Mouse (Mus musculus) heart, adult 11 months (tissue): Measurements from ENCODE around the gene Runx2.
A peak's percentile ranks its signal among the peaks of the same experiment; 100 is the strongest.

Experiments used
- DNase-seq: peaks from one replicate; pipeline ENCODE4 v3.0.0; 2022

Runx2 gene

GRCm38 (mm10) chr17:44584781-44585180, 229.8 kb downstream of the Runx2 start:
- DNase-seq = peak; percentile 71

DNA sequence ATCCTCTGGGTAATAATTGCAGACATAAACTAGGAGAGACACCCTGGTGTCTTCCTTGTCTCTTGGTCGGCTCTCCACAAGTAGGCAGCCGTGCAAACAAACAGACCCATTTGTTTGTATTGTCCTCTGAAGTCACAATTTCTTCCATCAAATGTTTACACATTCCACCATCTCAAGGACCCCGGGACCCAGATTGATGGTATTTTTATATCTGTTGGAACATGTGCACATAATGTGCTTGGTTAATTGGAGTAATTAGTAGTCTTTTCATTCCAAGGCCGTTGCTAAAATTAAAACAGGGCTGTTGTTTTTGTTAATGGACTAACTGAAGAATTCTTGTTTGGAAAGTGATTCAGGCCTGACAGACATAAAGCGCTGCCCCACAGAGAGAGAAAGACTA, 236.8 kb downstream of the Runx2 start:
- peak; percentile 35 for DNase-seq

DNA sequence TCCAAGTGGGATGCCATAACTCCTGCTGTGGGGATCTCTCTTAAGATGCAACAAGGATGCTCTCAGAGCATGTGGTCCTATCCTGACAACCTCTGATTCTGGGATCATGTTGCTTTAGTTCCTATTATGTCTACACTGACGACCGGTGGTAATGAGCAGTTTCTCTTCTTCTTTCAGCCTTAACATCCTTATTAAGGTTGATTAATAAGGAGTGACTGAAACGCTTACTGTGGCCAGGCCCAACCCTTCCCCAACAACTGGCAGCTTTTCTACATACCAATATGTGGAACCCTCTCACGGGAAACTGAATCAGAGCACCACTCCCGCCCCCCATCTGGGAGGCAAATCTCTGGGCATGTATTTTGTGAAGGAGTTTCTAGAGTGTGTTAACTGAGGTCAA, 243.7 kb downstream of the Runx2 start:
- DNase-seq = no peak

DNA sequence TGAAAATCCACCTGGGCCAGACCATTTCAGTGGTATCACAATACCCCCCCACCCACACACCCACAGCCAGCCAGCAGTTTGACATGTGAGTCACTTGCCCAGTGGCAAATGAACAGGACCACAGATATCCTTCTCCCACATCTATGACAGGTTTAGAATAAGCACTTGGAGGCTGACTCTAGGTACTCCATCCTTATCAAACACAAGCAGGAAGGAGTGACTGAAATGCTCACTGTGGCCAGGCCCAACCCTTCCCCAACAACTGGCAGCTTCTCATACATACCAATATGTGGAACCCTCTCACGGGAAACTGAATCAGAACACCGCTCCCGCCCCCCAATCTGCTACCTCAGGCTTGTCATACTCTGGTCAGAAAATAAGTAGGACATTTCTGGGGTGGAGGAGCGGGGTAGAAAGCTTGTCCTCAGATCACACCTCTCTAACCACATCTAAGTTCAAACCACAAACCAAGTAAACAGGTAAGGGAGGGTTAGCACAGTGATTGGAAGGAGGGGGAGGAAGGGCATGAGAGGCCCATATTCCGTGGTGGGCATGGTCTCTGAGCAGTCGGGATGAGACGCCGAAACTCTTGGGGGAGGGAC, 245.5 kb downstream of the Runx2 start:
- DNase-seq = no peak

DNA sequence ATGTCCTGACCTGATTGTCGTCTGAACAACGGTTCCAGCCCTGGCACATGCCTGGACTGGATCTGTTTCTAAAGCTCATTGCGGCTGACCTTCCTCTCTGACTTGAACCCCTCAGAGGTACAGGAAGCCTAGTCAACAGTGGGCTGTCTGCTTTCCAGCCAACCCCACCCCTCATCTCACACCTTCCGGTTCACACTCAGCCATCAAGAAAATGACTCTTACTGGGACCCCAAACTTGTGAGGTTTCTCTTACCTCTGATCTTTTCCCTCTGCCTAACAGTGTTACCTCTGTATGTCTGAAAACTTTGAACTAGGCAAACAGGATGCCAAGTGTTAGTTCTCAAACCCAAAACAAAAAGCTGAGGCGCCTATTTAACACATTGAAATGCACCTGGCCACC, 247.6 kb downstream of the Runx2 start:
- no peak for DNase-seq

DNA sequence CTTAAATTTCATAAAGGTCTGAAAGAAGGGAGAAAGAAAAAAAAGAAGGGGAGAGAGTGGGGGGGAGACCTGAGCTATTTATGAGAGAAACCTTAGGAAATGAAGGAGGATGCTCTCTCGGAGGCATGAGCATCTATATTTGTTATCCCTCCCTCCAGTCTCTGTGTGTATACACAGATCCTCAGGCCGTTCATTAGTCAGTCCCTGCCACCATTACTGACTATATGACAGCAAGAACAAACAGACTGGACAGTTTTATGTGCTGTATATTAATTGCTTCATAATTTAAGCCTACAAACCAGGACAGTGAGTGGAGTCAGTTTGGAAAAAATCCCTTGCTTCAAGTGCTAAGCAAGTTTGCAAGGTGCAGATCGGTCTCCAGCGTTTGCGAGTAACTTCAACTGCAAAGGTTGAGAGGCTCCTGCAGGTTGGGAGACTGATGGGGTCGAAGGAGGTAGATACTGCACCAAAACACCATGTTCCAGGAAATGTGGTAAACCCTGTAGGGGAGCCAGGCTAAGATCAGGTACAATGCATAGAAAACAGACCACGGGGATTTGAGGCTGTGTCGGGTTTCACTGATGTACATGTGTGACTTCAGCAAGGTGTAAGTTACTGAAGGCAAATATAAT, 248.6 kb downstream of the Runx2 start:
- peak; percentile 3 for DNase-seq

- peak; percentile 67 for DNase-seq
Observed at GRCm38 (mm10) chr17:44565311-44565831, 249.2 kb downstream of the Runx2 start.

- no peak for DNase-seq
Observed at GRCm38 (mm10) chr17:44564611-44565198, 249.9 kb downstream of the Runx2 start.

DNA sequence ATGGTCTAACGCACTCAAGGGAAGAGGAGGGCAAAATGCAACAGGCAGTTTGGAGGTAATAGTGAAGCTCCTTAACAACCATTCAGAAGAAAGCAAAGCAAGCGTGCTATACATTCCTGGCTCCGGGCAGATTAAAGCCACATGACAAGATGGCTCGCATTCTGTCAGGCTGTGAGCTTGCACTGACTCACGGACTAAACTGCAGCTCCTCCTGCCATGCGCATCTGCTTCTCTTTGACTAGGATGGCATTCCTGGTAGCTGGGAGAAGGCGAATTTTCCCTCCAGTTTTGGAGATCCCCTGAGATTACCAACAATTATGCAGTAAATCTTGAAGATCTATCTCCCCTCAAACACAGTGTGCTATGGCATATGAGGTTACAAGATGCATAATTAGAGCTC, 254.6 kb downstream of the Runx2 start:
- no peak for DNase-seq

- DNase-seq = no peak
Observed at GRCm38 (mm10) chr17:44557199-44558111, 257.1 kb downstream of the Runx2 start.

GRCm38 (mm10) chr17:44554941-44555340, 259.7 kb downstream of the Runx2 start:
- no peak for DNase-seq

DNA sequence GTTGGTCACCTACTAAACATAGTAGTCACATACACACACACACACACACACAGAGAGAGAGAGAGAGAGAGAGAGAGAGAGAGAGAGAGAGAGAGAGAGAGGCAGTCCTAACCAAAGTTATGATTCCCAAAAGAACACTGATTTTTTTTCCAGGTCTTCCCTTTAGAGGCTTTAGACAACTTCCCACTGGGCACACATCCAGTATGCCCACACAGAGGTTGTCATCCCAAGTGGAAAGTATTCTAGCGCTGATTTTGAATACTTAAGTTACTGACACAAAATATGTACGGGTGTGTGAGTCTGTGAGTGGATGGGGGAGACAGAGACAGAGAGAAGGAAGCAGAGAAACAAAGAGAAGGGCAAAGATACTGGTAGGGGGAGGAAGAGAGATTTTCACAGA, 265.0 kb downstream of the Runx2 start:
- no peak for DNase-seq

DNA sequence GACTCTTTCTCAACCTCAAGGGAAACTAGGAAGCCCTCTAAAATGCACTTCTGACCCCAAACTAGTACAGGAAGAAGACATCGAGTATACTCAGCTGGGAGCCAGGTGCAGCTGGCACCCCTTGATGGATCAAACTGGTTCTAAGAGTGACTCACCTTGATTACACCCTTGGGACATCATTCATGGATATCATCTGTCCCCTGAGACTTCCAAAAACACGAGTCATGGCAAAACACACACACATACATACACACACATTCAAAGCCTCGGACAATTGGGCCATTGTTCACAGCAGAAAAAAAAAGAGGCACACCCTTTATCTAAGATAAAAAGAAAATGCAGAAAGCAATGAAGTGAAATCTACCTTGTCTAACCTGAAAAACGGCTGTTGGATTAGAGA, 266.7 kb downstream of the Runx2 start:
- no peak for DNase-seq

- no peak for DNase-seq
Observed at GRCm38 (mm10) chr17:44546801-44547200, 267.8 kb downstream of the Runx2 start.

- DNase-seq = no peak
Observed at GRCm38 (mm10) chr17:44545141-44545813, 269.3 kb downstream of the Runx2 start.

- DNase-seq = no peak
Observed at GRCm38 (mm10) chr17:44542706-44543105, 271.9 kb downstream of the Runx2 start.

GRCm38 (mm10) chr17:44540699-44541098, 273.9 kb downstream of the Runx2 start:
- no peak for DNase-seq

DNA sequence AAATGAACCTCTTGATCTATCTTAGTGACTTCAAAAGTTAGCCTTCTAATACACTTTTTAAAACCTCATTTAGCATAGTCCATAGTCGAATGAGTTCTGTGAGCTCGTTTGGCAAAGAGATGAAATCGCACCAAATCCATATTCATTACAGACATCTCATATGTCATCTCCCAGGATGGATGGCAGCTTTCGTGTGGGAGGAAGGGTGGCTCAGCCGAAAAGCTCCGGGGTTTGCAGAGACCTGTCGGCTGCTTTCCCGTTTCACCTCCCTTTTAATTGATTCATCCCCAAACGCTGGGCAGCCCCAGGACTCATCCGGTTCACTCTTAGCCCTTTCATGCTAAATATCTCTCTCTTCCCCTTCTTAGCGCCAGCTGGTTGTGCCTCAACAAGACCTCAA, 275.7 kb downstream of the Runx2 start:
- DNase-seq = no peak

GRCm38 (mm10) chr17:44530000-44530399, 284.6 kb downstream of the Runx2 start:
- DNase-seq = no peak

DNA sequence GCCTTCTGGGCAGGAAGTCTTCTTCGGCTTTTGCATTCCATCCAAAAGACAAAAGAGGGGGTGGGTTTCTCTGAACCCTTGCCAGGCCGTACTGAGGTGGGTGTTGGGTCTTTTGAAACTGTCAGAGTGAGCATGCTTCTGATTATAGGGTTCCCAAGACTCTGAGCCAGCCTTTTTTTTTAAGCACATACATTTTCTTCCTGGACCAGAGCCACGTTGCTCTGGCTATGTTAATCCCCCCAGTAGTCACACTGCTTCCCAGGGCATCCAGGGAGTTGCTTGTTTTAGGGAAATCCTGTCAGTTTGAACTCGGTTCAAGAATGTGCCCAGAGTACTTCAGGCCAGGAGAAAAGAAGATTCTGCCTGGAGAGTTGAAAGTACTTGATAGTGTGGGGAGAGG, 286.0 kb downstream of the Runx2 start:
- no peak for DNase-seq

DNA sequence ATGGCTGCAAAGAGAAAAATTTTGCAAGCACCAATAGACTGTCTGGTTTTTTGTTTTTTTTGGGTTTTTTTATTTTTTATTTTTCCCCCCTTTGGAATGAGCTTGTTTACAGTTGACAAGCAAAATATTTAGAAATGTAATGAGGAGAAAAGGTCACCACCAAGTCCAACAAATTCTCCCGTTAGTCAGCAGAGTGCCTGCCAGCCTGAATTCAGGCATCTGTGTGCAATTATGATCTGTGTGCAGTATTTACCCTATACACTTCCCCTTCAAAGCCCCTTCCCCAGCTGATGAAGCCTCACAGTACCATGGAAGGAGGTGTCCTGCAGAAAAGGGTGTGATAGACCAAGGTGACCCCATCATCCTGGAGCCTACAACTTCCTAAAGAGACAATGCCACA, 290.5 kb downstream of the Runx2 start:
- DNase-seq = no peak

DNA sequence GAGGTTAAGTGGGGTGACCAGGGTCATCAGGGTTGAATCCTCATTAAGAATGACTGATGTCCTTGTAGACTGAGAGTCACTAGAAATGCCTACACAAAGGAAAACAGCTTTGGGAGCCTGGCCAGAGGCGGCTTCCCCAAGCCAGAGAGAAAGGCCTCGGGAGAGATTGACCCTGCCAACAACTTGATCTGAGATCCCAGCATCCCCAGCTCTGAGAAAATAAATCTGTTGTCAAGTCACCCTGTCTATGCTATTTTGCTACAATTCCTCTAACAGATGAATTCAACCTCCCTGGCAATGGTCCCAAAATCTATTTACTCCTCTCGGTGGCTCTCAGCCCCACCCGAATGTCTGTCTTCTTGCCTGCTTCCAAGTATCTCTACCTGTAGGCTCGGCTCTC, 291.7 kb downstream of the Runx2 start:
- DNase-seq = no peak
